Mouse (Mus musculus) liver, embryonic 18 days (tissue): ENCODE results near the gene Olfr199. TPM values are rescaled to one million over a fixed set of nuclear protein-coding genes. Genes with fewer than 3 reads are reported as not detected.

Source experiments
- polyA plus RNA-seq: library from polyadenylated mRNA; depleted of rRNA; stranded (reverse); fragments of >200 nt; gene quantifications from 2 replicates; pipeline ENCODE4 v1.2.3, GENCODE M21; 2012; rRNA removed

Olfr199 gene
- not detected in 2 replicates for polyA plus RNA-seq

DNA sequence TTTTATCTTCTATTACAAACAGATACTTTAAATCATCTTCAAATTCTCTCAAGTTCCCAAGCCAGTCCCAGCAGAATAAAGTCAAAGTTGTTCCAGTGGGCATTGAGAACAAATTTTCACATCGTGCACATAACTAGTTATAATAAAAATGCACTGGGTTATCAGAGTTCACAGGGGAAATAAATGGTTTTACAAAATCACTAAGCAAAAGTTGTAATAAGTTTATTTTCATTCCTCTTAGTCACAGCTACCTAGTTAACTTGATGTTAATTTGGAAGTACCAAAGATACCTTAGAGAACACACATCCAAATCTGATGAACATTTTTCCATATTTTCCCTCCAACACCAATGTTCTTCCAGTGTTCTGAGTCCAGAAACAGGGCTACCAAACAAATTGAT is at the start of gene Olfr199:
Gene Olfr199, minus strand, starts transcription at position 101 of the 400 bp plus-strand sequence.

GRCm38 (mm10) chr16:59203433-59203832 is 16.1 kb downstream of the Olfr199 start, which contains the start of gene Olfr198:
Gene Olfr198 (minus strand): TSS chr16:59203533.

DNA sequence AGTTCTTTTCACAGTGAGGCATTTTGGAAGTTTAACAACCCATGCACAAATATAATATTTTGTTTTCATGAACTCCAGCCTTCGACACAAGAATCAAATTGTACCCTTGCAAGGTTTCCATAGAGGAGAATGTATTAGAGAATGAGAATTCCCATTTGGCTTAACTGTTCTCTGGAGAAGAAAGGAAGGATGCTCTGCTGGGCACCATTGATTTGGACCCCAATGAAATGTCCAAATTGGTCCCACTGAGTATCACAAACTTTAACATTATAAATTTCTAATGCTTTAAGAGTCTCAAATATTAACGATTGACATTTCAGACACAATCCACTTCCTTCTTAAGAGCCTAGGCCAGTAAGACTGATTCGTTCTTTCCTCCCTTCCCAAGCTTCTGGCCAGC is 49.2 kb downstream of the Olfr199 start, which contains the start of gene Olfr196:
Gene Olfr196, minus strand, starts transcription at position 101 of the 400 bp plus-strand sequence.

Other genes with a start within 250 kb of the Olfr199 start
- not detected in 2 replicates for gene Olfr183, start 224.4 kb downstream of the Olfr199 start, polyA plus RNA-seq
- gene Olfr186, start 189.5 kb downstream of the Olfr199 start, polyA plus RNA-seq: not detected in 2 replicates
- not detected in 2 replicates for gene Olfr187, start 180.0 kb downstream of the Olfr199 start, polyA plus RNA-seq
- gene Olfr190, start 141.8 kb downstream of the Olfr199 start, polyA plus RNA-seq: not detected in 2 replicates
- not detected in 2 replicates for gene Olfr191, start 129.9 kb downstream of the Olfr199 start, polyA plus RNA-seq
- gene Olfr193, start 107.9 kb downstream of the Olfr199 start, polyA plus RNA-seq: not detected in 2 replicates
- gene Olfr194, start 98.7 kb downstream of the Olfr199 start, polyA plus RNA-seq: not detected in 2 replicates
- not detected in 2 replicates for gene Olfr195, start 72.7 kb downstream of the Olfr199 start, polyA plus RNA-seq
- not detected in 2 replicates for gene Olfr196, start 49.3 kb downstream of the Olfr199 start, polyA plus RNA-seq
- not detected in 2 replicates for gene Olfr198, start 16.2 kb downstream of the Olfr199 start, polyA plus RNA-seq
- gene Olfr201, start 52.9 kb upstream of the Olfr199 start, polyA plus RNA-seq: 0.01 TPM in 2 replicates
- gene Olfr202, start 67.0 kb upstream of the Olfr199 start, polyA plus RNA-seq: not detected in 2 replicates
- not detected in 2 replicates for gene Olfr203, start 79.1 kb upstream of the Olfr199 start, polyA plus RNA-seq
- not detected in 2 replicates for gene Olfr204, start 98.5 kb upstream of the Olfr199 start, polyA plus RNA-seq
- not detected in 2 replicates for gene Olfr205, start 111.4 kb upstream of the Olfr199 start, polyA plus RNA-seq
- gene Olfr206, start 129.5 kb upstream of the Olfr199 start, polyA plus RNA-seq: not detected in 2 replicates
- gene Olfr209, start 144.2 kb upstream of the Olfr199 start, polyA plus RNA-seq: not detected in 2 replicates
- gene Gabrr3, start 187.6 kb upstream of the Olfr199 start, polyA plus RNA-seq: not detected in 2 replicates